Mouse (Mus musculus) liver, postnatal 0 days (tissue): ENCODE data around the gene Slc39a11. TPM values are rescaled to one million over a fixed set of nuclear protein-coding genes. Genes with fewer than 3 reads are reported as not detected.

Source experiments
- ATAC-seq: fragments of 200-750 bp; cut with Nextera tagmentation; 2 replicates; pipeline ENCODE4 v1.8.0; 2017; ENCODE audit warnings: mild to moderate bottlenecking, moderate library complexity
- DNase-seq: peaks from one replicate; pipeline ENCODE4 v3.0.0-alpha.2; 2016
- H3K27ac ChIP-seq: fragments of 300-500 bp; sonication (generic); 2 replicates; pipeline ENCODE4 v1.5.1; 2014; ENCODE audit warnings: antibody characterized with exemption, moderate library complexity, mild to moderate bottlenecking, low read depth
- H3K27me3 ChIP-seq: fragments of 300-500 bp; sonication (generic); 2 replicates; pipeline ENCODE4 v1.6.1; 2014; ENCODE audit warnings: low read length, control low read depth, mixed read lengths; ENCODE audit not compliant: insufficient read depth
- H3K36me3 ChIP-seq: fragments of 300-500 bp; sonication (generic); replicated peaks from 2 replicates; pipeline ENCODE4 v1.6.1; 2014; ENCODE audit warnings: mild to moderate bottlenecking, control low read depth, low read length, moderate library complexity, mixed read lengths; ENCODE audit not compliant: insufficient read depth
- H3K4me1 ChIP-seq: fragments of 300-500 bp; sonication (generic); 2 replicates; pipeline ENCODE4 v1.6.1; 2014; ENCODE audit warnings: antibody characterized with exemption, mild to moderate bottlenecking, control low read depth; ENCODE audit not compliant: insufficient read depth
- H3K4me2 ChIP-seq: fragments of 300-500 bp; sonication (generic); 2 replicates; pipeline ENCODE4 v1.6.1; 2014; ENCODE audit warnings: low read depth, mild to moderate bottlenecking, low read length, moderate library complexity, mixed read lengths
- H3K4me3 ChIP-seq: fragments of 300-500 bp; sonication (generic); 2 replicates; pipeline ENCODE4 v1.5.1; 2014; ENCODE audit warnings: low read depth, low read length
- H3K9ac ChIP-seq: fragments of 300-500 bp; sonication (generic); replicated peaks from 2 replicates; pipeline ENCODE4 v1.6.1; 2014; ENCODE audit warnings: mild to moderate bottlenecking, moderate library complexity
- H3K9me3 ChIP-seq: fragments of 300-500 bp; sonication (generic); 2 replicates; pipeline ENCODE4 v1.6.1; 2016; ENCODE audit warnings: mild to moderate bottlenecking, control low read depth, low read length, mixed read lengths
- CTCF ChIP-seq: sonication (generic); IDR thresholded peaks from 2 replicates; pipeline ENCODE4 v1.5.1; 2016; ENCODE audit warnings: antibody characterized with exemption, low read depth
- EP300 ChIP-seq: IDR thresholded peaks from 2 replicates; pipeline ENCODE4 v1.6.1; 2016; ENCODE audit warnings: antibody characterized with exemption, low read depth, mild to moderate bottlenecking
- WGBS: fragments of 180-500 bp; shearing (Covaris S2); extraction: QIAGEN DNeasy Blood & Tissue Kit; methylation state at CpG from one replicate; pipeline ENCODE4 v1.1.7; 2014; ENCODE audit not compliant: insufficient replicate concordance; 5-methylcytosine and 5-hydroxymethylcytosine counted together
- polyA plus RNA-seq: library from polyadenylated mRNA; unstranded; fragments of >200 nt; fragmentation: Nextera tagmentation; extraction: Ambion mirVana; gene quantifications from 2 replicates; pipeline ENCODE4 v1.2.1, GENCODE M21; 2015

Gene Slc39a11
- polyA plus RNA-seq, 1 experiment from 2014 or later, result 10.9 TPM

DNA sequence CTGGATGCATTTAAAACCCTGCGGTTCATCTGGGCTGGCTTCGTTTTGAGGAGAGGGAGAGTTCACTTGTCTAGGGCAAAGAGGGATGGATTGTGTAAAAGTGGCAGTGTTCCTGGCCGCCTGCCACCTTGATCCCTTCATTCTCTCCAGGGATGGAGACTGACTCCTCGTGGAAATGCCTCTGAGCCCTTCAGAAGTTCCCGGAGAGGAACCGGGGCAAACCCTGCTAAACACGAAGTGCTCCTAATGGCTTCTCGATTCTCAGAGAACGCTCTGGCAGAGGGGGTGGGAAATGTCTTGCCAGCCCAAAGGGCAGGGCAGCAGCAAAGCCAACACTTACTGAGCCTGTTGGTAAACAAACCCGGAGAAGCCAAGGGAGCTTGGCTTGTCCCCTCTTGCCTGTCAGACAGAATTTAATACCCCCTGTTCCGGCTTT is 366.5 kb downstream of the Slc39a11 start:
- Histone ChIP-seq H3K4me2 (no peak overlapping the region), H3K9ac (no peak overlapping the region), H3K4me1 (no peaks in the 10 kb centered on the region), H3K9me3 (no peaks in the 10 kb centered on the region), H3K4me3 (no peak overlapping the region), H3K27ac (no peak overlapping the region), H3K27me3 (no peaks in the 10 kb centered on the region), H3K36me3 (no peaks in the 10 kb centered on the region)
- 35% methylated on average over 11 of the region's 11 CpGs for WGBS
- DNase-seq (peak; percentile 40), ATAC-seq (no peak)
- TF ChIP-seq CTCF (no peak), EP300 (no peak)

DNA sequence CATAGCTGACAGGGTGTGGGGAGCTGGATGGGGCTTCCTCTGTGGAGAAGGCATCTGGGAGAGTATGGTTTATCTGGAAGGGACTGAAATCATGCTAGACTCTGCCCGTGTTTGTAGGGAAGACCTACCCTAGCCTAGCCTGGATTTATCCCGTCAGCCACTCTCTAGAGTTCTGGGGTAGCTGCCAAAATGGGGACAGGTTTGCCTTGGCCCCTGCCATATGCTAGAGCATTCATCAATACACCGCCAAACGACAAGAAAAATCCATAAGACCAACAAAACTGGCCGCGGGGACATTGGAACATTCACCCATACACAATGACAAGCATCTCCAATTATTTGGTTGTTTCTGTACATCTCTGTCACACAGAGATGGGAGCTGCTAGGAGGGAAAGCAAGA is 371.6 kb downstream of the Slc39a11 start:
- Histone ChIP-seq H3K27ac (no peak overlapping the region), H3K27me3 (no peaks in the 10 kb centered on the region), H3K4me3 (no peak overlapping the region), H3K4me2 (no peak overlapping the region), H3K36me3 (no peaks in the 10 kb centered on the region), H3K9me3 (no peaks in the 10 kb centered on the region), H3K4me1 (no peaks in the 10 kb centered on the region), H3K9ac (no peak overlapping the region)
- peak; percentile 60 for ATAC-seq
- DNase-seq, result peak; percentile 21
- TF ChIP-seq EP300 (no peak), CTCF (no peak)
- WGBS, result 56% methylated on average over 6 of the region's 6 CpGs

DNA sequence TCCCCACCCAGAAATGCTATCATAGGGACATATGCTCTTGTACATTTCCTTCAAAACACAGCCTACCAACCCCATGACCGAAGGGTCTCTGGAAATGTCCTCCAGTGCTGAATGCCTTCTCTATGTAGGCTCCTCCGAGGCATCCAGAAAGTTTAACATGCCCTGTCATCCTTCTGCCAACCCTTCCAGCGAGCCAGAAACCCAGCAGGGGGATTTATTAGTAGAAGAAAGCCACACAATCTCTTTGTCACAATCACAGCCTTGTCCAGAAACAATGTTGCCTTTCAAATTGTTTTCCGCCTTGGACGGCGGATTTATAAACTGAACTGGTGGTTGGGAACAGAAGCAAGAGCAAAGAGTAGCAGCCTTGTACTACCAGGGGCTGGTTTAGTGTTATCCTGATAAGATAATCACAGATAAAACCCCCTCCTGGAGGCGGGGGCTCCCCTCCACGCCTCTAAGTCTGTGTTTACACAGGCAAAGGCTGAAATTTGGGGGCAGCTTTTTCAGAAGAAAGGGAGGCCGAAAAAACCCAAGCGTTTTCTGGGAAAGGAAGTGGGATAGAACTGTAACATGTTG is 372.8 kb downstream of the Slc39a11 start:
- Histone ChIP-seq H3K36me3 (no peaks in the 10 kb centered on the region), H3K4me3 (no peak overlapping the region), H3K9ac (no peak overlapping the region), H3K4me2 (no peak overlapping the region), H3K27ac (no peak overlapping the region), H3K9me3 (no peaks in the 10 kb centered on the region), H3K27me3 (no peaks in the 10 kb centered on the region), H3K4me1 (no peaks in the 10 kb centered on the region)
- WGBS, result 61% methylated on average over 10 of the region's 10 CpGs
- no peak for ATAC-seq
- no peak for DNase-seq
- TF ChIP-seq CTCF (no peak), EP300 (no peak)

DNA sequence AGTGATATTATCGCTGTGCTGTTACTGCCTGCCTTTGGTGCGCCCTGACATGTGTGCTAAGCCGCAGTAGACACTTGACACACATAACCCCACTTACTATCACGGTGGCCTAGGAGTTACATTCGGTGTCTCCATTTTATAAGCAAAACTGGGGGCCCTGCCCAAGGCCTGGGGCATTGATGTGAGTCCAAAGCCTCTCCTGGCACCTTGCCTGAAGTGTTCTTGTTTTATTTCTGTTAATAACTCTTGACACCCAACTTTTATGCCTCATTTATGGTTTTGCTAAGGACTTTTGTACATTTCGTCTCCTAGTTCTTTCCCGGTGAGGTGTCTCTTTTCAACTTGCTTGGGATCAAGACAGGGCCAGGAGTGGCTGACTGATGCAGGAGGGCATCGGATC is 373.4 kb downstream of the Slc39a11 start:
- no peak overlapping the region for H3K4me3 ChIP-seq
- WGBS, result 79% methylated on average over 8 of the region's 8 CpGs
- H3K9ac ChIP-seq, result no peak overlapping the region
- H3K4me1 ChIP-seq, result no peaks in the 10 kb centered on the region
- H3K9me3 ChIP-seq, result no peaks in the 10 kb centered on the region
- ATAC-seq, result no peak
- H3K27me3 ChIP-seq, result no peaks in the 10 kb centered on the region
- TF ChIP-seq CTCF (no peak), EP300 (no peak)
- no peak overlapping the region for H3K4me2 ChIP-seq
- H3K27ac ChIP-seq, result no peak overlapping the region
- no peak for DNase-seq
- H3K36me3 ChIP-seq, result no peaks in the 10 kb centered on the region

DNA sequence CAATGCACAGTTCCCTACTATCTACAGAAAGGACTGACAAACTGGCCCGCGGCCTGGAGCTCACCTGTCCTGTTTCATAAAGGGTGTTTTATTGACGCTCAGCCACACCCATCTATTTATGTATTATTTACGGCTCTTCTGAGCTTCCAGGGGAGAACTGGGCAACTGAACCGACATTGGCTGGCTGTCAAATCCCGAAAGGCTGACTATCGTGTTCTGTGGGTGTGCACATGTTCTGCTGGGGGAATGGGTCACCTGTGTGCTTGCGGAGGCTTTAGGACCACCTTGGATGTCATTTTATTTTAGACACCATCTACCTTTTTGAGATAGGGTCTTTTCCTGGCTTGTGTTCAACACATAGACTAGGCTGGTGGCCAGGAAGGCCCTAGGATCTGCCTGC is 375.8 kb downstream of the Slc39a11 start:
- no peak overlapping the region for H3K27ac ChIP-seq
- ATAC-seq (no peak), DNase-seq (no peak)
- 82% methylated on average over 8 of the region's 8 CpGs for WGBS
- no peak overlapping the region for H3K9ac ChIP-seq
- H3K4me2 ChIP-seq, result no peak overlapping the region
- no peaks in the 10 kb centered on the region for H3K27me3 ChIP-seq
- H3K4me3 ChIP-seq, result no peak overlapping the region
- H3K9me3 ChIP-seq, result no peaks in the 10 kb centered on the region
- no peak for TF ChIP-seq EP300
- no peak for TF ChIP-seq CTCF
- H3K4me1 ChIP-seq, result peaks cover 2% of the 10 kb centered on the region
- no peaks in the 10 kb centered on the region for H3K36me3 ChIP-seq

DNA sequence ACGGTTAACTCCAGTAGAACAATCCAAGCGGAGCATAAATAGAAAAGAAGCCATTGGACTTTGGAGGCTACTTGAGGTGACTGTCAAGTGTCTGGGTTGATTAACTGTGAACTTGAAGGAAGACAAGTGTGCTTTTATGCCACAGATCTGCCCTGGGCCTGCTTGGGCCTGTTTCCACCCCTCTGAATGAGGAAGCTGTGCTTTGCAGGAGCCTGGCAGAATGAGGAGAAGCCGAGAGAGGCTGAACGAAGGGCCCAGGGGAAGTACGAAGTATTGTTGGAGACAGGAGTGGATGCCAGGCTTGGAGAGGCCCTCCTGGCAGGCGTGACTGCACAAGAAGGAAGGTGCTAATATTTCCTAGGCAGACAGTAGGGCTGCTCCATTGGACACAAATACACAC is 378.0 kb downstream of the Slc39a11 start:
- H3K4me1 ChIP-seq, result peaks cover 2% of the 10 kb centered on the region
- no peaks in the 10 kb centered on the region for H3K36me3 ChIP-seq
- no peak overlapping the region for H3K4me2 ChIP-seq
- ATAC-seq, result no peak
- H3K9ac ChIP-seq, result no peak overlapping the region
- H3K27ac ChIP-seq, result no peak overlapping the region
- TF ChIP-seq CTCF (no peak), EP300 (no peak)
- H3K27me3 ChIP-seq, result no peaks in the 10 kb centered on the region
- DNase-seq, result no peak
- H3K9me3 ChIP-seq, result no peaks in the 10 kb centered on the region
- WGBS, result 81% methylated on average over 6 of the region's 6 CpGs
- no peak overlapping the region for H3K4me3 ChIP-seq

DNA sequence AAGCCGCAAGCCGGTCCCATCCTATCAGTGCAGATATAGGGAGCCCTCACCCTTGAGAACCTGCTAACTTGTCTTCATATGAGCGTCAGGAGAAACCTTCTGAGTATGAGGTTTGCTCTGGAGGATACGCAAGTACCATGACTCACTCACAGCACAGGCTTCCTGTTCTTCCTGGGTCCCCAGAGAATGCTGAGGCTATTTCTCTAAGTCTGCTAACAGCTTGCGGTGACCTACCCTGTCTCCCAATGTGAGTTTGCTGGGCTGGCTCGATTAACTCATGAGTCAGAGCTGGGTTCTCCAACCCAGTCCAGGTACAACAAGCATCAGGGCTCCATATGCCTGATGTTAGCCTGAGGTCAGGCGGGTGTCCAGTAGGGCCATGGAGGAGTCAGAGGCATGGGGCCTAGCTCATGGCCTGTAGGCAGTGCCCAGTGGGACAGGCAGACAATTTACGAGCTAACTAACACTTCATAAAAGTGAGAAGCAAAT is 381.0 kb downstream of the Slc39a11 start:
- Histone ChIP-seq H3K4me3 (no peak overlapping the region), H3K27ac (no peak overlapping the region), H3K27me3 (no peaks in the 10 kb centered on the region), H3K4me1 (peaks cover 2% of the 10 kb centered on the region), H3K9ac (no peak overlapping the region), H3K36me3 (no peaks in the 10 kb centered on the region), H3K9me3 (no peaks in the 10 kb centered on the region), H3K4me2 (no peak overlapping the region)
- ATAC-seq (no peak), DNase-seq (no peak)
- no peak for TF ChIP-seq CTCF
- no peak for TF ChIP-seq EP300
- WGBS, result 90% methylated on average over 8 of the region's 8 CpGs
